In the genomic region with DNA sequence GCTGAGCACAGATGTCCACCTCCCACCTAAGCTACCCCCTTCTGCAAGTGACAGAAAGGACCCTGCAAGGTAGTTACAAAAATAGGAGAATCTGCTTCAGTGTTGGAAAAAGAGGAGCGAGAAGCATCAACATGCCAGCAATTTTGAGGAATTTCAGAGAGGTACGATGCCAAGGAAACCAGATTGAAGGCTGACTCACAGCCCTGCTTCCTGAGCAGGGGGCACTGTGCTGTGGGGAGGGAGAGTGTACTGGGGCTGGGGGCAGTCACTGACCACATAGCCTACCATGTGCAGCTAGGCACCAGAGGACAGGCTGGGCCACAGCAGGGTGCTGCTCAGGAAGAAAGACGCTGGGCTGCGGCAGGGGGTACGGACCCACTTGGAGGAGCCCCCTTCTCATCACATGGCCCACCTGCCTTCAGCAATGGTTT, we compare ENCODE assay signal across 12 mouse cellular contexts.
DNase-seq lines count a peak whose midpoint lies in the region; ATAC-seq and TF ChIP-seq lines count a peak whose summit lies in the region.
"Had no signal": no experiment of that assay in that cellular context is flagged by ENCODE, and none has a peak within 500 bp of the region (broad histone marks: within the 10 kb centered on the region; RNA-seq: fewer than 3 reads in every experiment).

No protein-coding gene starts in this region.

- intact Hi-C loops in left cerebral cortex, adult 2 months (cut with DNase I) = loop anchor here (1.0 to 5.0 kb wide), 4 partner anchors 34 to 81 kb away; no protein-coding TSS in a partner anchor
- intact Hi-C loops in left cerebral cortex, postnatal 10 days (cut with DNase I) = no loop called here

- no peak for DNase-seq in forebrain, postnatal 0 days
- DNase-seq in forebrain, embryonic 14.5 days (ENCODE audit: low spot score) = no peak
- DNase-seq in left cerebral cortex, adult 2 months (ENCODE audit: extremely low spot score in 1 of 2, low spot score in 2 of 2) = no peak
- DNase-seq in left cerebral cortex, postnatal 10 days (ENCODE audit: extremely low spot score in 1 of 2, low spot score in 2 of 2) = no peak
- peak; percentile 54 for DNase-seq in cerebellum, adult 8-10 months
- DNase-seq in hindbrain, postnatal 0 days (ENCODE audit: low spot score) = no peak
- no peak for DNase-seq in spleen, postnatal 10 days (ENCODE audit: low spot score in 2 of 2)
- DNase-seq in embryo, embryonic 9.5 days (ENCODE audit: extremely low spot score) = no peak
- DNase-seq: adrenal gland, adult 2 months; thymus, adult 18-20 months had no signal

- ATAC-seq in forebrain, postnatal 0 days = no peak
- no peak for ATAC-seq in forebrain, embryonic 14.5 days
- no peak for ATAC-seq in hindbrain, postnatal 0 days

- H3K4me1 ChIP-seq in forebrain, postnatal 0 days (ENCODE audit: insufficient read depth) = no peaks in the 10 kb centered on the region; the same call in 1 of the 2 replicates
- no peaks in the 10 kb centered on the region for H3K4me1 ChIP-seq in forebrain, embryonic 14.5 days (ENCODE audit: control insufficient read depth, insufficient read depth, low read length)
- H3K4me1 ChIP-seq in hindbrain, postnatal 0 days (ENCODE audit: insufficient read depth, low read length) = peaks cover 12% of the 10 kb centered on the region; the same call in 1 of the 2 replicates

- H3K27ac ChIP-seq in forebrain, postnatal 0 days (ENCODE audit: low read depth, low read length) = peak overlapping the region; percentile 16; the same call in 1 of the 2 replicates
- no peak overlapping the region for H3K27ac ChIP-seq in forebrain, embryonic 14.5 days (ENCODE audit: low read depth, low read length)
- H3K27ac ChIP-seq in left cerebral cortex, adult 2 months = peak overlapping the region; percentile 93
- peak overlapping the region; percentile 22 for H3K27ac ChIP-seq in hindbrain, postnatal 0 days
- H3K27ac ChIP-seq: liver, embryonic 14.5 days had no signal

- H3K9ac ChIP-seq in forebrain, postnatal 0 days = no peak overlapping the region
- H3K9ac ChIP-seq in forebrain, embryonic 14.5 days (ENCODE audit: low read length) = no peak overlapping the region
- no peak overlapping the region for H3K9ac ChIP-seq in hindbrain, postnatal 0 days (replicated peaks; ENCODE audit: low read length)
- H3K9ac ChIP-seq: liver, embryonic 14.5 days had no signal

- no peaks in the 10 kb centered on the region for H3K9me3 ChIP-seq in forebrain, postnatal 0 days (ENCODE audit: low read length)
- H3K9me3 ChIP-seq in forebrain, embryonic 14.5 days (replicated peaks; ENCODE audit: control insufficient read depth, low read length) = no peaks in the 10 kb centered on the region
- no peaks in the 10 kb centered on the region for H3K9me3 ChIP-seq in hindbrain, postnatal 0 days (ENCODE audit: low read length)

- TF ChIP-seq CTCF in forebrain, postnatal 0 days (IDR thresholded peaks at IDR 0.05; ENCODE audit: low read depth) = no peak
- TF ChIP-seq CTCF in left cerebral cortex, adult 2 months (IDR thresholded peaks at IDR 0.05) = no peak
- no peak for TF ChIP-seq CTCF in hindbrain, postnatal 0 days (IDR thresholded peaks at IDR 0.05; ENCODE audit: low read depth)

- no peak overlapping the region for H3K4me2 ChIP-seq in forebrain, postnatal 0 days (ENCODE audit: low read depth)
- H3K4me2 ChIP-seq in forebrain, embryonic 14.5 days (ENCODE audit: low read length) = no peak overlapping the region
- no peak overlapping the region for H3K4me2 ChIP-seq in hindbrain, postnatal 0 days (ENCODE audit: low read depth, low read length)
- H3K4me2 ChIP-seq: midbrain, embryonic 11.5 days had no signal

- WGBS in forebrain, postnatal 0 days = 69% methylated on average over 5 of the region's 5 CpGs
- 73% methylated on average over 5 of the region's 5 CpGs for WGBS in forebrain, embryonic 14.5 days
- 70% methylated on average over 5 of the region's 5 CpGs for WGBS in hindbrain, postnatal 0 days

- no peak overlapping the region for H3K4me3 ChIP-seq in forebrain, postnatal 0 days (ENCODE audit: low read depth, low read length)
- no peak overlapping the region for H3K4me3 ChIP-seq in forebrain, embryonic 14.5 days (ENCODE audit: low read depth, low read length)
- no peak overlapping the region for H3K4me3 ChIP-seq in left cerebral cortex, adult 2 months
- H3K4me3 ChIP-seq in hindbrain, postnatal 0 days (ENCODE audit: low read length) = no peak overlapping the region

- no peaks in the 10 kb centered on the region for H3K36me3 ChIP-seq in forebrain, postnatal 0 days (ENCODE audit: insufficient read depth)
- no peaks in the 10 kb centered on the region for H3K36me3 ChIP-seq in forebrain, embryonic 14.5 days (ENCODE audit: control insufficient read depth, insufficient read depth, low read length)
- no peaks in the 10 kb centered on the region for H3K36me3 ChIP-seq in hindbrain, postnatal 0 days (ENCODE audit: insufficient read depth, low read length)

- H3K27me3 ChIP-seq in forebrain, postnatal 0 days (ENCODE audit: insufficient read depth, low read length) = no peaks in the 10 kb centered on the region
- H3K27me3 ChIP-seq in forebrain, embryonic 14.5 days (replicated peaks; ENCODE audit: control insufficient read depth, insufficient read depth, low read length) = no peaks in the 10 kb centered on the region
- no peaks in the 10 kb centered on the region for H3K27me3 ChIP-seq in hindbrain, postnatal 0 days (ENCODE audit: insufficient read depth, low read length)
